In the genomic region with DNA sequence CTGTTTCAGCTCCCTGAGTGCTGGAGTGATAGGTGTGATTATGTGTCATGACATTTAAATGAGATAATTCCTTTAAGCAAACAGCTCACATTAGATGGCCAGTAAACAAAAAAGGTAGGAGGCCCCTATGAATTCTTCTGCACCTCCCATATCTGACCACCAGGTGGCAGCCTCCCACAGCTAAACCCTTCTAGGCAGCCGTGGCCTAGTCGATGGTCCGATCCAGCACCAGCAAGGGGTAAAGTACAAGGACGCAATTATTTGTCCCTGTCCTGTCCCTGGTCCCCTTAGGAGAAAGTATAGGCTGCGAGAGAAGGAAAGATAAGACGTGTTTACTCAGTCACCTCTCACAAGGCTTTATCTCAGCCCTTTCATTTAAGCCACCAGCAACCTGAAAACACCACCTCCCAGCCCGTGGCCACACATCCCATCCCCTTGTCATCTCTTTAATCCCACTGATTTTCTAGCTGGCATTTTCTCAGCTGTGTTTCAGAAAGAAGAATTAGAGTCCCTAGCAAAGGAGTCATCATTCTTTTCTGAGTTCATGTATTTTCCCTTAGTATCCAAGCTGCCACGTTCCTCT, we compare ENCODE assay signal across 8 mouse cellular contexts. TPM values are rescaled to one million over a fixed set of nuclear protein-coding genes. Genes with fewer than 3 reads are reported as not detected.
A peak's percentile ranks its signal among the peaks of the same experiment; 100 is the strongest.
DNase-seq lines count a peak whose midpoint lies in the region; ATAC-seq and TF ChIP-seq lines count a peak whose summit lies in the region.

No protein-coding gene starts in this region.

- no peak for TF ChIP-seq POLR2A in ES-Bruce4 (IDR thresholded peaks at IDR 0.05; ENCODE audit: insufficient read depth, low read length)

- no peak overlapping the region for H3K4me3 ChIP-seq in ES-Bruce4 (ENCODE audit: low read depth, low read length)
- no peak overlapping the region for H3K4me3 ChIP-seq in forebrain, embryonic 12.5 days (replicated peaks)
- H3K4me3 ChIP-seq in lung, embryonic 14.5 days (ENCODE audit: low read depth, low read length): no peak overlapping the region

- no peak overlapping the region for H3K9ac ChIP-seq in ES-Bruce4 (ENCODE audit: low read depth, poor library complexity, severe bottlenecking)
- H3K9ac ChIP-seq in forebrain, embryonic 12.5 days: no peak overlapping the region
- no peak overlapping the region for H3K9ac ChIP-seq in lung, embryonic 14.5 days

- no peak for TF ChIP-seq EP300 in ES-Bruce4 (IDR thresholded peaks at IDR 0.05; ENCODE audit: insufficient read depth, low read depth, low read length)

- H3K27me3 ChIP-seq in ES-Bruce4 (ENCODE audit: control insufficient read depth, insufficient read depth, low read length, poor library complexity, severe bottlenecking): no peaks in the 10 kb centered on the region
- no peaks in the 10 kb centered on the region for H3K27me3 ChIP-seq in forebrain, embryonic 12.5 days
- no peaks in the 10 kb centered on the region for H3K27me3 ChIP-seq in lung, embryonic 14.5 days (ENCODE audit: insufficient read depth, low read length)

- intact Hi-C loops in heart, postnatal 10 days (cut with DNase I): loop anchor here (1.0 to 5.0 kb wide), 4 partner anchors 33 to 209 kb away; partner anchors contain the start of gene Stag2

- peaks cover 7% of the 10 kb centered on the region for H3K9me3 ChIP-seq in ES-Bruce4 (replicated peaks; ENCODE audit: control insufficient read depth, insufficient read depth, low read length, poor library complexity, severe bottlenecking)
- no peaks in the 10 kb centered on the region for H3K9me3 ChIP-seq in forebrain, embryonic 12.5 days
- no peaks in the 10 kb centered on the region for H3K9me3 ChIP-seq in lung, embryonic 14.5 days (ENCODE audit: low read depth, low read length)

- no peaks in the 10 kb centered on the region for H3K36me3 ChIP-seq in ES-Bruce4 (ENCODE audit: control insufficient read depth, insufficient read depth, low read length, poor library complexity, severe bottlenecking)
- H3K36me3 ChIP-seq in forebrain, embryonic 12.5 days (replicated peaks): no peaks in the 10 kb centered on the region
- H3K36me3 ChIP-seq in lung, embryonic 14.5 days (ENCODE audit: insufficient read depth): no peaks in the 10 kb centered on the region

- WGBS in forebrain, embryonic 12.5 days: 42% methylated on average over 8 of the region's 8 CpGs
- WGBS in lung, embryonic 14.5 days: 17% methylated on average over 8 of the region's 8 CpGs

- DNase-seq in c-Kit-positive CD71-negative TER-119-negative erythroid progenitor cells, embryonic 14.5 days (ENCODE audit: low read depth): peak; percentile 46
- DNase-seq in heart, postnatal 10 days: peak; percentile 78 to 84
- DNase-seq in layer of hippocampus, adult 8-10 months (ENCODE audit: low spot score in 2 of 2): peak; percentile 23 to 70
- peak; percentile 82 for DNase-seq in lung, embryonic 14.5 days
- DNase-seq in retina, adult 2 months (ENCODE audit: low read depth, low spot score): peak; percentile 51
- DNase-seq in thymus, postnatal 25 days: peak; percentile 67

- peak; percentile 53 for TF ChIP-seq CTCF in ES-Bruce4 (IDR thresholded peaks at IDR 0.05; ENCODE audit: low read depth, low read length)
- peak; percentile 83 for TF ChIP-seq CTCF in lung, embryonic 14.5 days (IDR thresholded peaks at IDR 0.05; ENCODE audit: low read depth)

- no peak overlapping the region for H3K27ac ChIP-seq in ES-Bruce4 (ENCODE audit: insufficient read depth, low read length)
- H3K27ac ChIP-seq in forebrain, embryonic 12.5 days: no peak overlapping the region
- no peak overlapping the region for H3K27ac ChIP-seq in lung, embryonic 14.5 days (ENCODE audit: low read depth)

- H3K4me1 ChIP-seq in ES-Bruce4 (ENCODE audit: control insufficient read depth, insufficient read depth, low read length): no peaks in the 10 kb centered on the region
- H3K4me1 ChIP-seq in forebrain, embryonic 12.5 days: no peaks in the 10 kb centered on the region
- no peaks in the 10 kb centered on the region for H3K4me1 ChIP-seq in lung, embryonic 14.5 days (ENCODE audit: insufficient read depth)

- no peak overlapping the region for H3K4me2 ChIP-seq in forebrain, embryonic 12.5 days
- H3K4me2 ChIP-seq in lung, embryonic 14.5 days: no peak overlapping the region

- ATAC-seq in forebrain, embryonic 12.5 days (ENCODE audit: low FRiP score): peak; percentile 58; the same call in 1 of the 2 replicates
- peak; percentile 80 for ATAC-seq in lung, embryonic 14.5 days (ENCODE audit: insufficient read depth)

RNA-seq across cellular contexts. Expression of gene Xiap, which starts 26.3 kb away (rescaled TPM):
- polyA plus RNA-seq in ES-Bruce4 (2011; ENCODE audit: insufficient read depth, insufficient read length, low read depth, missing spikeins): 41.2 and 48.4 TPM in 2 replicates
- 12.3 and 14.9 TPM in 2 replicates for polyA plus RNA-seq in forebrain, embryonic 12.5 days (2016; fragmentation: Nextera tagmentation; extraction: Ambion mirVana)
- 10 to 100 TPM; 48.0 to 48.2 TPM for total RNA-seq in heart, postnatal 10 days (2021)
- total RNA-seq in layer of hippocampus, adult 8-10 months (2022): 10 to 100 TPM; 42.4 to 52.9 (median 47.9) TPM
- 20.8 and 23.0 TPM in 2 replicates for polyA plus RNA-seq in lung, embryonic 14.5 days (2014; fragmentation: Nextera tagmentation; extraction: Ambion mirVana)
